ENCODE assay signal across 13 mouse cellular contexts in genomic region chr15:24358398-24358797, GRCm38 (mm10).
"Had no signal": no experiment of that assay in that cellular context is flagged by ENCODE, and none has a peak within 500 bp of the region (broad histone marks: within the 10 kb centered on the region; RNA-seq: fewer than 3 reads in every experiment).

No protein-coding gene starts in this region.

- H3K27me3 ChIP-seq: liver, embryonic 15.5 days; midbrain, embryonic 15.5 days had no signal

- H3K36me3 ChIP-seq: liver, embryonic 15.5 days; midbrain, embryonic 15.5 days had no signal

- H3K9ac ChIP-seq: liver, embryonic 15.5 days; midbrain, embryonic 15.5 days had no signal

- H3K4me2 ChIP-seq: liver, embryonic 11.5 days; liver, embryonic 15.5 days; midbrain, embryonic 11.5 days; midbrain, embryonic 15.5 days had no signal

- ATAC-seq: intestine, embryonic 16.5 days; midbrain, embryonic 15.5 days had no signal

- H3K9me3 ChIP-seq: liver, embryonic 15.5 days; midbrain, embryonic 15.5 days had no signal

- DNase-seq: kidney, adult 8-10 months; kidney, postnatal 36 days; lung, adult 2 months; lung, postnatal 14 days; right cerebral cortex, adult 18-20 months; right cerebral cortex, postnatal 25 days; thymus, postnatal 4 days had no signal

- H3K4me1 ChIP-seq: liver, embryonic 15.5 days; midbrain, embryonic 15.5 days had no signal

- H3K4me3 ChIP-seq: layer of hippocampus, adult 2 months; liver, embryonic 15.5 days; midbrain, embryonic 15.5 days had no signal

- H3K27ac ChIP-seq: layer of hippocampus, adult 2 months; liver, embryonic 15.5 days; midbrain, embryonic 15.5 days had no signal
